Mouse (Mus musculus) kidney, adult 2 months (tissue): ENCODE results near the gene Eaf2.

Experiments used
- CTCF ChIP-seq: fragments of 200-500 bp; conservative IDR thresholded peaks from 2 replicates; pipeline ENCODE4 v1.5.1; 2011; ENCODE audit warnings: low read depth, mild to moderate bottlenecking, control low read depth, low read length, moderate library complexity, mixed read lengths; ENCODE audit not compliant: insufficient read depth, insufficient read length
- POLR2A ChIP-seq: fragments of 200-500 bp; IDR thresholded peaks from one replicate; pipeline ENCODE4 v1.6.1; 2011; ENCODE audit warnings: low read depth, low read length, control low read depth

DNA sequence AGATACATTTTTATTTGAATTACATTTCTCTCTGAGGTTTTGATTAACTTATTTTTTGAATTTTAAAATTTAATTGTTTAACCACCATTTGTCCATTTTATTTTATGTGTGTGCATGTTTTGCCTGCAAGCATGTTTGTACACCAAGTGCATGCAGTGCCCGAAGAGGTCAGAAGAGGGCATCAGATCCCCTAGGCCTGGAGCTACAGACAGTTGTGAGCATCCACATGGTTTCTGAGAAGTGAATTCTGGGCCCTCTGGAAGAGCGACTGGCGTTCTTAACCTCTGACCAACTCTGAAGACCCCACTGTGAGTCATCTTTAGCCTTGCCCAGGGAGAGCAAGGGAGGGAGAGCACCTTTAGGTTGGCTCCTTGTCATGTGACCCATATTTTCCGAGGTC is 10.1 kb upstream of the Eaf2 start:
- TF ChIP-seq CTCF = peak; percentile 46
- no peak for TF ChIP-seq POLR2A
